Mouse (Mus musculus) liver, adult (tissue): ENCODE data around the gene Iqcf1.
A peak's percentile ranks its signal among the peaks of the same experiment; 100 is the strongest.

Experiments used
- GATA4 ChIP-seq: IDR thresholded peaks from 2 replicates; pipeline ENCODE4 v1.6.1; 2014; ENCODE audit warnings: mild to moderate bottlenecking, low read length; ENCODE audit not compliant: insufficient replicate concordance

The Iqcf1 gene

GRCm38 (mm10) chr9:106499667-106500066 is at the start of gene Iqcf1:
Gene Iqcf1 (plus strand): TSS chr9:106499967.
- no peak for TF ChIP-seq GATA4

GRCm38 (mm10) chr9:106450661-106451060 is 49.1 kb upstream of the Iqcf1 start:
- TF ChIP-seq GATA4: peak; percentile 27; the same call in 1 of the 2 replicates

- TF ChIP-seq GATA4: no peak
Observed at GRCm38 (mm10) chr9:106451298-106451697, 48.5 kb upstream of the Iqcf1 start.

- TF ChIP-seq GATA4: no peak
Observed at GRCm38 (mm10) chr9:106451899-106452298, 47.9 kb upstream of the Iqcf1 start.

- no peak for TF ChIP-seq GATA4
Observed at GRCm38 (mm10) chr9:106452351-106452750, 47.4 kb upstream of the Iqcf1 start.

GRCm38 (mm10) chr9:106452821-106453220 is 46.9 kb upstream of the Iqcf1 start:
- no peak for TF ChIP-seq GATA4

- no peak for TF ChIP-seq GATA4
Observed at GRCm38 (mm10) chr9:106453271-106454070, 46.3 kb upstream of the Iqcf1 start, which contains the start of gene Pcbp4. Gene Pcbp4 (plus strand): TSS chr9:106453291.

- no peak for TF ChIP-seq GATA4
Observed at GRCm38 (mm10) chr9:106454071-106454761, 45.6 kb upstream of the Iqcf1 start.

- no peak for TF ChIP-seq GATA4
Observed at GRCm38 (mm10) chr9:106454888-106455681, 44.7 kb upstream of the Iqcf1 start.

- no peak for TF ChIP-seq GATA4
Observed at GRCm38 (mm10) chr9:106456325-106457162, 43.2 kb upstream of the Iqcf1 start.

- no peak for TF ChIP-seq GATA4
Observed at GRCm38 (mm10) chr9:106457163-106457559, 42.6 kb upstream of the Iqcf1 start.

- no peak for TF ChIP-seq GATA4
Observed at GRCm38 (mm10) chr9:106457920-106458319, 41.8 kb upstream of the Iqcf1 start.

GRCm38 (mm10) chr9:106459946-106460345 is 39.8 kb upstream of the Iqcf1 start:
- TF ChIP-seq GATA4: no peak

GRCm38 (mm10) chr9:106460401-106461025 is 39.3 kb upstream of the Iqcf1 start:
- no peak for TF ChIP-seq GATA4

GRCm38 (mm10) chr9:106461026-106461415 is 38.7 kb upstream of the Iqcf1 start:
- no peak for TF ChIP-seq GATA4
